Mouse (Mus musculus) testis, postnatal 10 days (tissue): Measurements from ENCODE around the gene Smarcd1.
A peak's percentile ranks its signal among the peaks of the same experiment; 100 is the strongest.

Source experiments
- DNase-seq: peaks from one replicate; pipeline ENCODE4 v3.0.0; 2021; ENCODE audit warnings: low spot score

Smarcd1 gene

GRCm38 (mm10) chr15:99733186-99733585 is 31.3 kb downstream of the Smarcd1 start:
- no peak for DNase-seq

GRCm38 (mm10) chr15:99735631-99736030 is 33.7 kb downstream of the Smarcd1 start:
- DNase-seq = peak; percentile 100

DNA sequence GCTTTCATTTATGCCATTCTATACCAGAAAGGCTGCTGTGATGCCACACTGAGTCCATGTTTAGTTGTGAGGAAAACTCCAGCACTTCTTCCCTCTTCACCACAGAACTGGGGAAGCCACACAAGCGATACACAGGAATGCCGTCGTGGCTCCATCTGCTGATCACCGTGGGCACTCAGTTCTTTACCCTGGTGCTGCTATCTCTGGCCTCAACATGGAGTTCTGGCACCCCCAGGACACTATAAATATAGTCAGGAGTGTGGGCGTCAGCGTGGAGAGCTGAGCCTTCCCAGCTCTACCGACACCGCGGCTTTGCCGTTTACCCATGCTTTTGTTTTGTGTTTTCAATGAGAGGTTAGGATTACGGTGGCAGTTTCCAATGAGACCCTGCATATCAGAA is 34.7 kb downstream of the Smarcd1 start:
- DNase-seq = no peak

DNA sequence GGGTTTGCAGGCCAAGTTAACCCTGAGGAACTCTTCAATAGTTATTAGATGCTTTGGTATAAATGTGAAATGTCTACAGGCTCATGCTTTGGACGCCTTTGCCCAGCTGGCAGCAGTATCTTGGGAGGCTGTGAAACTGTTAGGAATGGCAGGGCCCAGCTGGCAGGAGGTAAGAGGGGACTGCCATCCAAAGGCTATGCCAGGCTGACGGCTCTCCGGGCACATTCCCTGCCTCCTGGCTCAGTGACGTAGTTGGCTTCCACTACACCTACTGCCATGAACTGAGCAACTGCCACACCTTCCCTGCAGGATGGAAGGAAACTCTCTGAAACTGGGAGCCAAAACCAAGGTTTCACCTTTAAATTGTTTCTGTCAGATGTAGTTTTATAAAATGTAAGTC is 38.3 kb downstream of the Smarcd1 start:
- DNase-seq = no peak

DNA sequence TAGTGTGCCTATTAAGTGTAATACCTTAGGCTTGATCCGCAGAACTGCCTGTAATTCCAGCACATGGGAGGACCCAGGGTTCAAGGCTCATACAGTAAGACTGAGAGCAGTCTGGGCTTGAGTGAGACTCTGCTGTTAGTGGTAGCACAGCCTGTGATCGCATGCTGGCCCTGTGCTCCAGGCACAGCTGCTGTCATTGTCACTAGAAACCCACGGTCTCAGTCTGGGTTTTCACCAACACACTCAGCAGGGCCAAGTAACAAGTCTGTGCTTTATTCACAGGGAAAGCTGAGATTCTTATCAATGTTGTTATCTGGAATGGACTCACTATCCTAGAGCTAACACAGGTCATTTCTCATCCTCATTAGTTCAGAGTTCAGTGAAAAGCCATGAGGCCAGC is 52.3 kb downstream of the Smarcd1 start:
- DNase-seq = no peak
